8 mouse cellular contexts compared by ENCODE assay signal in genomic region chr11:88404816-88405613, GRCm38 (mm10).
A peak's percentile ranks its signal among the peaks of the same experiment; 100 is the strongest.
DNase-seq lines count a peak whose midpoint lies in the region; ATAC-seq lines count a peak whose summit lies in the region.

No protein-coding gene starts in this region.

- H3K27ac ChIP-seq in intestine, embryonic 15.5 days = peak overlapping the region; percentile 89
- peak overlapping the region; percentile 79 for H3K27ac ChIP-seq in neural tube, embryonic 15.5 days (replicated peaks)

- no peaks in the 10 kb centered on the region for H3K27me3 ChIP-seq in intestine, embryonic 15.5 days (replicated peaks)
- no peaks in the 10 kb centered on the region for H3K27me3 ChIP-seq in neural tube, embryonic 15.5 days (replicated peaks)

- intact Hi-C loops in gastrocnemius, postnatal 36 days (cut with DNase I) = no loop called here

- no peaks in the 10 kb centered on the region for H3K9me3 ChIP-seq in intestine, embryonic 15.5 days
- H3K9me3 ChIP-seq in neural tube, embryonic 15.5 days (replicated peaks) = no peaks in the 10 kb centered on the region

- H3K9ac ChIP-seq in intestine, embryonic 15.5 days = 0 out of 2 replicates have a peak overlapping the region, but pooled peaks have one; percentile 18
- no peak overlapping the region for H3K9ac ChIP-seq in neural tube, embryonic 15.5 days (replicated peaks)

- ATAC-seq in intestine, embryonic 15.5 days = peak; percentile 14
- ATAC-seq in neural tube, embryonic 15.5 days (ENCODE audit: low FRiP score) = peak; percentile 56

- peak overlapping the region; percentile 7; the same call in 1 of the 2 replicates for H3K4me3 ChIP-seq in intestine, embryonic 15.5 days (replicated peaks)
- H3K4me3 ChIP-seq in neural tube, embryonic 15.5 days (replicated peaks) = no peak overlapping the region

- peaks cover 61% of the 10 kb centered on the region for H3K4me1 ChIP-seq in intestine, embryonic 15.5 days (replicated peaks)
- peaks cover 66% of the 10 kb centered on the region for H3K4me1 ChIP-seq in neural tube, embryonic 15.5 days

- H3K36me3 ChIP-seq in intestine, embryonic 15.5 days = no peaks in the 10 kb centered on the region
- no peaks in the 10 kb centered on the region for H3K36me3 ChIP-seq in neural tube, embryonic 15.5 days

- 26% methylated on average over 17 of the region's 17 CpGs for WGBS in intestine, embryonic 15.5 days
- WGBS in neural tube, embryonic 15.5 days = 13% methylated on average over 17 of the region's 17 CpGs

- DNase-seq in ES-CJ7 (ENCODE audit: low read depth, low spot score) = peak; percentile 27
- peak; percentile 61 to 73 for DNase-seq in cerebellum, postnatal 25 days
- DNase-seq in gastrocnemius, postnatal 36 days = peak; percentile 36 to 50
- DNase-seq in left cerebral cortex, adult 8-10 months (ENCODE audit: low spot score in 2 of 2) = peak; percentile 23 to 83
- DNase-seq in thymus, postnatal 0 days (ENCODE audit: low spot score) = no peak
- DNase-seq in T-cell, adult 2 months (ENCODE audit: low spot score) = no peak

- peak overlapping the region; percentile 46 for H3K4me2 ChIP-seq in intestine, embryonic 15.5 days (replicated peaks)
- peak overlapping the region; percentile 38 for H3K4me2 ChIP-seq in neural tube, embryonic 15.5 days

Comparison
In these comparisons a context has a peak if more than half of its experiments do, and no peak if none do; other contexts are left out.
1. DNase-seq: peak in ES-CJ7 (single experiment), cerebellum, postnatal 25 days (2 of 2), gastrocnemius, postnatal 36 days (2 of 2) and left cerebral cortex, adult 8-10 months (2 of 2); none in thymus, postnatal 0 days (single experiment) and T-cell, adult 2 months (single experiment).